Mouse (Mus musculus) midbrain, embryonic 12.5 days (tissue): ENCODE measurements around the gene Slc9a1. TPM values are rescaled to one million over a fixed set of nuclear protein-coding genes. Genes with fewer than 3 reads are reported as not detected.

Experiments used
- ATAC-seq: fragments of 200-750 bp; cut with Nextera tagmentation; 2 replicates; pipeline ENCODE4 v1.8.0; 2017; ENCODE audit warnings: low read depth, moderate TSS enrichment, moderate library complexity; ENCODE audit not compliant: low FRiP score
- H3K27ac ChIP-seq: fragments of 300-500 bp; sonication (generic); replicated peaks from 2 replicates; pipeline ENCODE4 v1.5.1; 2016; ENCODE audit warnings: mild to moderate bottlenecking
- H3K27me3 ChIP-seq: fragments of 300-500 bp; sonication (generic); 2 replicates; pipeline ENCODE4 v1.6.1; 2016; ENCODE audit warnings: mild to moderate bottlenecking
- H3K36me3 ChIP-seq: fragments of 300-500 bp; sonication (generic); 2 replicates; pipeline ENCODE4 v1.6.1; 2016
- H3K4me1 ChIP-seq: fragments of 300-500 bp; sonication (generic); 2 replicates; pipeline ENCODE4 v1.6.1; 2016
- H3K4me2 ChIP-seq: fragments of 300-500 bp; sonication (generic); replicated peaks from 2 replicates; pipeline ENCODE4 v1.6.1; 2016; ENCODE audit warnings: mild to moderate bottlenecking, moderate library complexity
- H3K4me3 ChIP-seq: fragments of 300-500 bp; sonication (generic); 2 replicates; pipeline ENCODE4 v1.5.1; 2016; ENCODE audit warnings: mild to moderate bottlenecking
- H3K9ac ChIP-seq: fragments of 300-500 bp; sonication (generic); replicated peaks from 2 replicates; pipeline ENCODE4 v1.6.1; 2016; ENCODE audit warnings: mild to moderate bottlenecking, moderate library complexity
- H3K9me3 ChIP-seq: fragments of 300-500 bp; sonication (generic); 2 replicates; pipeline ENCODE4 v1.6.1; 2016; ENCODE audit warnings: mild to moderate bottlenecking
- WGBS: fragments of 180-500 bp; shearing (Covaris S2); methylation state at CpG from one replicate; pipeline ENCODE4 v1.1.7; 2016; 5-methylcytosine and 5-hydroxymethylcytosine counted together
- polyA plus RNA-seq: library from polyadenylated mRNA; unstranded; fragments of >200 nt; fragmentation: Nextera tagmentation; extraction: Ambion mirVana; gene quantifications from 2 replicates; pipeline ENCODE4 v1.2.1, GENCODE M21; 2016

Gene Slc9a1
- polyA plus RNA-seq, 1 experiment from 2014 or later, result 9.0 TPM

DNA sequence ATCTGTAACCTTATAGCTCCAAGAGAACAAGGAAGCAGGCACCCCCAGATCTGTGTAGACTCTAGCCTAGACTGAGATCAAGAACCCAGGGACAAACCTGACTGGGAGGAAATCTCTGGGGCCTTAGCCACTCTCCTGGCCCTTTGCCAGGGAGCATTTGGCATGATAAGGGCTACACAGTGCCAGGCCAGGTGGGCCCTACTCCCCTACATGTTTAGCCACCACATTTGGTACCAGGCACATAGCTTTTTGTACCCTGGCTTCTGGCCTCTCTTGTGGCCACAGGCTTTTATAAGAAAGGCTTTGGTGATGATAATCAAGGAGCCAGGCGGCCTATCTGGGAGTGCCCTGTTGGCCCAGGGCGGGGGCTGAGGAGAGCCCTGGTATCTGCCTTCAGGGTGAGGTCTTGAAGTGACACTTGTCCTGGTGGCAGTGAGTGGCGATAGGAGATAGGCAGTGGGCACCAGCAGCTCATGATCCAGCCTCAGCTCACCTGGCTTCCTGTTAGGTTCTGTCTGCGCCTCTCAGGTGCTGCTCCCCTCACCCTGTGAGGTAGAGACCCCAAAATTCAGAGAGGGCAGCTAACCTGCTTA lies 25.6 kb downstream of the Slc9a1 start:
- no peak overlapping the region for H3K4me3 ChIP-seq
- 74% methylated on average over 4 of the region's 4 CpGs for WGBS
- H3K36me3 ChIP-seq, result no peaks in the 10 kb centered on the region
- H3K4me1 ChIP-seq, result peaks cover 33% of the 10 kb centered on the region
- no peak overlapping the region for H3K27ac ChIP-seq
- no peaks in the 10 kb centered on the region for H3K27me3 ChIP-seq
- ATAC-seq, result no peak
- no peaks in the 10 kb centered on the region for H3K9me3 ChIP-seq
- H3K9ac ChIP-seq, result no peak overlapping the region
- no peak overlapping the region for H3K4me2 ChIP-seq

DNA sequence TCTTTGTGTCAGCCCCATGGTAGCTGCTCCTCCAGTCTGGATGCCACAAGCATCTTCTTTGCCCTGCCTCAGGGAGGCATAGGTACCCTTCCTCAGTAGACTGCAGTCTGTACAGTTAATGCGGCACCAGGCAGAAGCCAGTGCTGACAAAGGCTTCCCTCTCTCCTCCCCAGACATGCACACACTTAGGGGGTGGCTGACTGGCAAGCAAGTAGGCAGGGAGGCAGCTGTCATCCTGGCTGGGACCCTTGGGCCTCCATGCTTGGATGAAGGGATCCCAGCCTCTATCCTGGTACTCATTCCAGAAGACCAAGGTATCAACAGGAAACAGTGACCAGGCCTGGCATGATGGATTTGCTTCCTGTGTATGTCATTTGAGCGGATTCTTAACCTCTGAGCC lies 26.6 kb downstream of the Slc9a1 start:
- Histone ChIP-seq H3K27ac (peak overlapping the region; percentile 26; the same call in 1 of the 2 replicates), H3K4me3 (no peak overlapping the region), H3K9ac (no peak overlapping the region), H3K27me3 (no peaks in the 10 kb centered on the region), H3K9me3 (no peaks in the 10 kb centered on the region), H3K4me1 (peaks cover 33% of the 10 kb centered on the region), H3K4me2 (no peak overlapping the region), H3K36me3 (no peaks in the 10 kb centered on the region)
- 82% methylated on average over 2 of the region's 2 CpGs for WGBS
- ATAC-seq, result no peak

DNA sequence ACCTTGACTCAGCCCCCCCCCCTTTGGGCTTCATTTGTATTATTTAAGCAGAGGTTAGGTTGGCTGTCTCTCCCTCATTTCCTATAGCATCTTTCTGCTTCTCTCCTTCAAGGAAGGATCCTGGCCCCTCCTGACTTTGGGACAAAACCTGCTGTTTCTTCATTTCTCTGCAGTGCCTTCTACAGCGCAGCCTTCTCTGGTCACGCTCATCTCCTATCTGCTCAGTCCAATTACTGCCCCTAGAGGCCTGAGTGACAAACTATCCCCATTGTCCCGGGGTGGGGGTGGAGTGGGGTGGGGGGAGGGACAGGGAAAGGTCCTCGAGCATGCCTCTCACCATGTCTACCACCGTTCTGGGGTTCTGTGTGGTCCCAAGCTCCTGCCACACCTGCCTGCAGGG lies 27.8 kb downstream of the Slc9a1 start:
- H3K27me3 ChIP-seq, result no peaks in the 10 kb centered on the region
- WGBS, result 35% methylated on average over 5 of the region's 5 CpGs
- H3K36me3 ChIP-seq, result no peaks in the 10 kb centered on the region
- H3K4me3 ChIP-seq, result no peak overlapping the region
- no peak for ATAC-seq
- peaks cover 33% of the 10 kb centered on the region for H3K4me1 ChIP-seq
- H3K9me3 ChIP-seq, result no peaks in the 10 kb centered on the region
- H3K27ac ChIP-seq, result no peak overlapping the region
- no peak overlapping the region for H3K4me2 ChIP-seq
- no peak overlapping the region for H3K9ac ChIP-seq

DNA sequence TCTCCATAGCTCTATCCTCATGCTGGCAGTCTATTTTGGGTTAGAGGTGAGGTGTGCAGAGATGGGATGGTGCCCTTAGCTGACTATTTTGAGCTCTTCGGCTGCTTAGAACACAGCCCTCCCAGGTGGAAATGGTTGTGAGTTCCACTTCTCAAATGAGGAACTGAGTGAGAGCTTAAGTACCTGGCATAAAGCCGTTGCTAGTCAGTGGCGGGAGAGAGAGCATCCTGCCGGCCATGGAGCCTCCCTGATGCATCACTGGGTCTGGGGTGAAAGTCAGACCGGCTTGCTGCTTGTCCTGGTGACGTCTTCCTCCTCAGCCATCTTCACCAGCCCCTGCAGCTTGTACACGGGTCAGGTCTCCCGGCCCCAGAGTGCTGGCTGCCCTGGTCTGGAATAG lies 28.5 kb downstream of the Slc9a1 start:
- no peak overlapping the region for H3K27ac ChIP-seq
- 75% methylated on average over 8 of the region's 8 CpGs for WGBS
- H3K4me1 ChIP-seq, result peaks cover 33% of the 10 kb centered on the region

GRCm38 (mm10) chr4:133398619-133399018 lies 29.1 kb downstream of the Slc9a1 start:
- no peak for ATAC-seq
- Histone ChIP-seq H3K9me3 (no peaks in the 10 kb centered on the region), H3K27me3 (no peaks in the 10 kb centered on the region), H3K4me3 (no peak overlapping the region), H3K27ac (no peak overlapping the region), H3K9ac (no peak overlapping the region; the same call in 1 of the 2 replicates), H3K4me2 (no peak overlapping the region), H3K4me1 (peaks cover 33% of the 10 kb centered on the region), H3K36me3 (no peaks in the 10 kb centered on the region)
- WGBS, result 84% methylated on average over 5 of the region's 5 CpGs

More for the DNA sequence above, 28.5 kb downstream of the Slc9a1 start:
- Histone ChIP-seq H3K9me3 (no peaks in the 10 kb centered on the region), H3K27me3 (no peaks in the 10 kb centered on the region), H3K4me3 (no peak overlapping the region), H3K36me3 (no peaks in the 10 kb centered on the region), H3K4me2 (no peak overlapping the region), H3K9ac (no peak overlapping the region)
- ATAC-seq, result no peak

GRCm38 (mm10) chr4:133399509-133399908 lies 30.0 kb downstream of the Slc9a1 start:
- no peak overlapping the region for H3K9ac ChIP-seq
- H3K27me3 ChIP-seq, result no peaks in the 10 kb centered on the region
- H3K27ac ChIP-seq, result no peak overlapping the region
- no peak for ATAC-seq
- 92% methylated on average over 6 of the region's 6 CpGs for WGBS
- no peaks in the 10 kb centered on the region for H3K36me3 ChIP-seq
- no peak overlapping the region for H3K4me3 ChIP-seq
- peaks cover 30% of the 10 kb centered on the region for H3K4me1 ChIP-seq
- no peak overlapping the region for H3K4me2 ChIP-seq
- H3K9me3 ChIP-seq, result no peaks in the 10 kb centered on the region

DNA sequence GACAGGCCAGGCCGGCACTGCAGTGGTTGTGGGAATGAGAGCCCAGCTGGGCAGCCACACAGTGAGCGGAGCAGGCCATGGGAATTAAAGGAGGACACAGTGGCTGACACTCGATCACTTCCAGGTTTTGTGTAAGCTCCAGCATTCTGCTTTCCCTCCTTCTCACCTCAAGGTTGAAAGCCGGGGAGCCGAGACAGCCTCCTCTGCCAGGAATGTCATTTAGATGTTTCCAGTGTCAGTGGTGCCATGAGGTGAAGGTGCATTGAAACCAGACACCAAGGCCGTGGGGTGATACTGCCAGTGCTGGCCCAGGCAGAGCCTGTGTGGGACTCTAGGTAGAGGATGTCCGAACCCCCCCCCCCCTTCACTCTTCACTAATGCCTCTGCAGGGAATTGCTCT lies 30.6 kb downstream of the Slc9a1 start:
- peaks cover 26% of the 10 kb centered on the region for H3K4me1 ChIP-seq
- ATAC-seq, result no peak

GRCm38 (mm10) chr4:133402011-133402410 lies 32.5 kb downstream of the Slc9a1 start:
- H3K4me1 ChIP-seq, result peaks cover 15% of the 10 kb centered on the region
- H3K4me3 ChIP-seq, result no peak overlapping the region
- no peak overlapping the region for H3K9ac ChIP-seq
- no peak overlapping the region for H3K27ac ChIP-seq
- H3K36me3 ChIP-seq, result no peaks in the 10 kb centered on the region
- H3K9me3 ChIP-seq, result no peaks in the 10 kb centered on the region
- H3K4me2 ChIP-seq, result no peak overlapping the region
- H3K27me3 ChIP-seq, result no peaks in the 10 kb centered on the region
- ATAC-seq, result no peak
- WGBS, result 75% methylated on average over 13 of the region's 13 CpGs

More for the DNA sequence above, 30.6 kb downstream of the Slc9a1 start:
- Histone ChIP-seq H3K36me3 (no peaks in the 10 kb centered on the region), H3K27me3 (no peaks in the 10 kb centered on the region), H3K4me3 (no peak overlapping the region), H3K9me3 (no peaks in the 10 kb centered on the region), H3K27ac (no peak overlapping the region), H3K9ac (no peak overlapping the region), H3K4me2 (no peak overlapping the region)
- WGBS, result 76% methylated on average over 7 of the region's 7 CpGs

GRCm38 (mm10) chr4:133403611-133404228 lies 34.2 kb downstream of the Slc9a1 start:
- Histone ChIP-seq H3K9me3 (no peaks in the 10 kb centered on the region), H3K36me3 (no peaks in the 10 kb centered on the region), H3K4me1 (peaks cover 15% of the 10 kb centered on the region; the same call in 1 of the 2 replicates), H3K4me3 (no peak overlapping the region), H3K9ac (no peak overlapping the region), H3K27me3 (no peaks in the 10 kb centered on the region), H3K4me2 (no peak overlapping the region), H3K27ac (no peak overlapping the region)
- no peak for ATAC-seq
- WGBS, result 88% methylated on average over 9 of the region's 9 CpGs

DNA sequence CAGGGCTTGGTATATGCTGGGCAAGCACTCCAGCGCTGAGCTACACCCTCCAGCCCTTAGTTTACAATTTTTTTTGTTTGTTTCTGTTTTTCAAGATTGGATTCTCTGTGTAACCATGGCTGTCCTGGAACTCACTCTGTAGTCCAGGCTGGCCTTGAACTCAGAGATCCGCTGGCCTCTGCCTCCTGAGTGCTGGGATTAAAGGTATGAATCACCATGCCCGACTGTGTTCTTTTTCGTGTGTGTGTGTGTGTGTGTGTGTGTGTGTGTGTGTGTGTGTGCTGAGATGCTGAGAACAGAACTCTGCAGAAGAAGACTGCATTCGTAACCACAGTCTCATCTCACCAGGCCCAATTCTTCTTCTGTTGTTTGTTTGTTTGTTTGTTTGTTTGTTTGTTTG lies 34.8 kb downstream of the Slc9a1 start:
- 86% methylated on average over 5 of the region's 5 CpGs for WGBS
- Histone ChIP-seq H3K9ac (no peak overlapping the region), H3K4me3 (no peak overlapping the region), H3K9me3 (no peaks in the 10 kb centered on the region), H3K27me3 (no peaks in the 10 kb centered on the region), H3K36me3 (no peaks in the 10 kb centered on the region), H3K27ac (no peak overlapping the region), H3K4me2 (no peak overlapping the region), H3K4me1 (peaks cover 15% of the 10 kb centered on the region; the same call in 1 of the 2 replicates)
- no peak for ATAC-seq

- Histone ChIP-seq H3K4me2 (no peak overlapping the region), H3K36me3 (no peaks in the 10 kb centered on the region), H3K4me1 (peaks cover 15% of the 10 kb centered on the region; the same call in 1 of the 2 replicates), H3K9me3 (no peaks in the 10 kb centered on the region), H3K4me3 (no peak overlapping the region), H3K27me3 (no peaks in the 10 kb centered on the region), H3K27ac (no peak overlapping the region), H3K9ac (no peak overlapping the region)
- WGBS, result 74% methylated on average over 8 of the region's 8 CpGs
- no peak for ATAC-seq
Measured at GRCm38 (mm10) chr4:133406313-133407056, 37.0 kb downstream of the Slc9a1 start.

DNA sequence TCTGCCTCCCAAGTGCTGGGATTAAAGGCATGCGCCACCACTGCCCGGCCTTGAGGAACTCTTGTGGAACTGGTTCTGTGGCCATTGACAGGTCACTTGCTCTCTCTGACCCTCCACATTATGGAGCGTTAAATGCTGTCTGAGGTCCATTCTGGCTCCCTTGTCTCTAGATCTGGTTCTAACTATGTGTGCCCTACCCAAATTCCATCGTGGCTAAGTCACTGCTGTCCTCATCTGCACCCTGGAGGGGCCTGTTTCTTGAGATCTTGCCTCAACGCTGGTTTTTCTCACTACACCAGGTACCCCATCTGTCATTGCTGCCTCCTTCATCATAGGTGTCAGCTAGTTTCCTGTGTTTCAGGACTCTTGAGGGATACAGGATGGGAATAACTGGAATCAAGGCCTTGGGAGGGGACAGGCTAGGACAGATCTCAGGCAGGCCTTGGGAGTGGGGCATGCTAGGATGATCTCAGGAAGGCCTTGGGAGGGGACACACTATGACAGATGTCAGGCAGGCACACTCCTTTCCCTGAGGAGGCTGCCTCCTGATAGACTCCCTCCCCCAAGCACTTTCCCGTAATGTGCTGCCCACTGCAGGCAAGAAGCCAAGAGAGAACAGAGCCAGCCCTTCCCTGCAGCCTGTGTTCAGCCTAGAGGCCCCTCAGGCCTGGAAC lies 37.7 kb downstream of the Slc9a1 start:
- Histone ChIP-seq H3K27me3 (no peaks in the 10 kb centered on the region), H3K9ac (0 out of 2 replicates have a peak overlapping the region, but pooled peaks have one; percentile 4), H3K4me2 (no peak overlapping the region), H3K9me3 (no peaks in the 10 kb centered on the region), H3K36me3 (peaks cover 7% of the 10 kb centered on the region; the same call in 1 of the 2 replicates), H3K4me3 (no peak overlapping the region), H3K27ac (no peak overlapping the region), H3K4me1 (peaks cover 15% of the 10 kb centered on the region; the same call in 1 of the 2 replicates)
- 80% methylated on average over 6 of the region's 6 CpGs for WGBS
- ATAC-seq, result no peak
